Mouse (Mus musculus): ENCODE results near the gene Cilp.
"Not testable (repeated sequence)": the region's sequence is repeated elsewhere in the genome, so short reads cannot be mapped to it uniquely, and the experiment has no call there.

Cilp gene

DNA sequence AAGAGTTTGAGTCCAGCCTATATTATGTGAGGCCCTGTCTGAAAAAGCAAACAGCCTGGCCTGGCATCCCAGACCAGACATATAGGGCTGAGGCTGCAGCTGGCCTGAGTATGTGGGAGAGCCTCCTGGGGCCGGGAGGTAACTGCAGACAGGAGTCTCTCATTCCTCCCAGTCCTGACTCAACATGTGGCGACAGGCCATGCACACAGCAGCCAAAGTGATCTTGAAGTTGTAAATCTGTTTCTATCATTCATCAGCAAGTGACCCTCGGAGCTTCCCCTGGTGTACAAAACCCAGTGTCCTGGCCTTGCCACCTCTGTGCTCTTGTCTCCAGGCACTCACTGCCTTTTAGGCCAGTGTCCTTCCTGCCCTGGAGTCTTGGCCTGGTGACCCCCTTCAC, 13.0 kb upstream of the Cilp start:
- no peak for DNase-seq

DNA sequence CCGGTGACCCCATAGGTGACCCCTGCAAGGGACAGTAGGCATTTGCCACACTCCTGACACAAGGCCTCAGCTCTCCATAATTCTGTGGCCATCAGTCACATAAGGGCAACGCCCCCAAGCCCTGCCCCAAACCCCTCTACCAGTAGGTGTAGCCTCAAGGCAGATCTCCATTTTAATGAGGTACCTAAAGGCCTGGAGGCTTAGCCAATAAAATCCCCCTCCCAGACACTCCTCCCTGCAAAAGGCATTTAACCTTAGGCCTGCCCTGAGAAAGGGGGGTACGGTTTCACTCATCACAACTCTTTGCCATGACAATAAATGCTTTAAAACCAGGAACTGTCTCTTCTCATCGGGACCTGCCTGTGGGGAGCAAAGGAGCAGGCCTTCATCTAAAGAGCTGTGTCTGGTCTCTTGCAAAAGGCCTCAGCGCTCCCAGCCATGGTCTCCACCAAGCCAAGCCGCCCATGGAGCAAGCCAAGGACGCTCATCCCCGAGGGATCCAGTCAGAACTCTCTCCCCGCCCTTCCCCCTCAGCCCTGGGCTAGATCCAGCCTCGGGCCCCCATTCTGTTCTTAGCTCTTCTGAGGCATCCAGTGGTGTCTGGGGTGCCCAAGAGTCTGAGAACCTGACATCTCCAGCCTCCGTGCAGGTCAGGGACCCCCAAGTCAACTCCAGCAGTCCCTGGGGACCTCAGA, 8.9 kb upstream of the Cilp start:
- no peak for DNase-seq

DNA sequence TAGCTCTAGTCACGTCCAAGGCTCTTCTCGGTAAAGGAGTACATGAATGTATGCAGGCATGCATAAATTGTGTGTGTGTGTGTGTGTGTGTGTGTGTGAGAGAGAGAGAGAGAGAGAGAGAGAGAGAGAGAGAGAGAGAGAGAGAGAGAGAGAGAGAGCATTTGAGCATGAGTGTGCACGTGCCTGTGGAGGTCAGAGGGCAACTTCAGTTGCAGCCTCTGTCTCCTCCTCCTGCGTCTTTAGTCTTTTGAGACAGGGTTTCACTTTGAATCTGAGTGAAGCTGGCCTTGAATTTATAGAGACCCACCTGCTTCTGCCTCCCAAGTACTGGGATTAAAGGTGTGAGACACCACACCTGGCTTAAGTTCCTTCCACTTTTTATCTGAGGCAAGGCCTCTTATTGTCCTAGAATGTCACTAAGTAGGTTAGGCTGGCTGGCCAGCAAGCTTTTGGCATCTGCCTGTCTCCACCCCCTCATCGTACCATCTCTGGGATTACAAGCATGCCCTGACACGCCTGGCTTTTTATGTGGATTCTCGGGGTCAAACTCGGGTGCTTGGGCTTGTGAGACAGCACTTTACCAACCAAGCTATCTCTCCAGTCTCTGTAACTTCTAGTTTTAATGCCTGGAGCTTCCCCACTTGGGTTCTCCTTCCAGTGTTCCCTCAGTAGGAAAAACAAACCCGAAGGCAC, 7.6 kb upstream of the Cilp start:
- no peak for DNase-seq

DNA sequence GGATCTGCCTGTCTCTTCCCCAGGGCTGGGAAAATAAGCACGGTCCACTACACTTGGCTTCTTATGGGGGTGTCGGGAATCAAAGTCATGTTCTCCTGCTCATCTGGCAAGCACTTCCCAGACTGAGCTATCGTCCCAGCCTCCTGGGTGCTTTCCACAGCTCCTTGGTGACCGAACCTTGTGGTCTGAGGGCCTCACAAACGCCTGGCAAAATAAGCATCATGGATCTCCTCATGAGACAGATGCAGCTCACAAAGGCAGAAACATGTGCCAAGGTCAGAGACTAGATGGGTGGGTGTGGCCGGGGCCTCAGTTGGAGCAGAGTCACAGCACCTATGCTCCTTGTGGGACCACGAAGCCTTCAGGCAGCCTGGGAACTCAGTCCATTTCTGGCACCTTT, 5.6 kb upstream of the Cilp start:
- no peak for DNase-seq

DNA sequence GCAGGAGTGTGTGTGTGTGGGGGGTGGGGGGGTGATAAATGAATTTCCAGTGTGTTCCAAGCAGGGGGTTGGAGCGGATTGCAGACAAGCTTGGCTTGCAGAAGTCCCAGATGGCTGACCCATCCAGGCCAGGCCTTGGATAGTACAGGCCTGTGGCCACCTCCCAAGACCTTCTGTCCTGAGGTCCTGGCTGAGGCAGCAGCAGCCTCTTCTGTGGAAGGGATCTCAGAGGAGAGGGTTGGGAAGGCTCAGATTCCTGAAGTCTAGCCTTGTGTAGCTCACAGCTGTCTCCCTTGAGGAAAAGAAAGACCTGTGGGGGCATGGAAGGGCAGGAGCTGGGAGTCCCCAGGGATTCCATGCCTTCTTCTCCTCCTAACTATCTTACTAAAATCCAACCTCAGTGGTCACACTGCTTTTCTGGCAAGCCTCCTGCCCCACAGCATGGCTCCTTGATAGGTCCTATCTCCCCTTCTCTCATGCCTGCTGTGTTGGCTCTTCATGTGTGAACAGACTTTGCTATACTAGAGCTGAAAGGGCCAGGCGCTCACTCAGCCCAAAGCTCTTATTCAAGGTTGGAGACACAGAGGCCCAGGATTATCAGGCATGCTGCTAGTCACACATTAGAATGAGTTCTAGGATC, 3.3 kb upstream of the Cilp start:
- no peak for DNase-seq

DNA sequence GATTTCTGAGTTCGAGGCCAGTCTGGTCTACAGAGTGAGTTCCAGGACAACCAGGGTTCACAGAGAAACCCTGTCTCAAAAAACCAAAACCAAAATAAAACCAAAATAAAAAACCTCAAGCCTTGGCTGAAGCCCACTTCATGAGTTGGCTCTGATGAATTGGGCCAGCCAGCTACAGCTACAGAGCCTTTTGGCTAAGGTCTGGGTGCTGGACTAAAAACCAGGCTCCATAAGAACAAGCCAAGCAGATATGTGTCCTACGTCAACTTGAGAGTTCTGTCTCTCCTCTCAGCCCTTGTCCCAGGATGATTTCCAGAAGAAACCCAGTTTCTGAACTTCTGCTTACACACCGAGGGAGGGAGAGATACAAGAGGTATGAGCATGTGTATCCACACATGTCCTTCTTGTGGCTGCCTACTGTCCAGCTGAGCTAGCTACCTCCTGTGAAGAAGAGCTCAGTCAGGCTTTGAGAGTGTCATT, 2.3 kb upstream of the Cilp start:
- no peak for DNase-seq

DNA sequence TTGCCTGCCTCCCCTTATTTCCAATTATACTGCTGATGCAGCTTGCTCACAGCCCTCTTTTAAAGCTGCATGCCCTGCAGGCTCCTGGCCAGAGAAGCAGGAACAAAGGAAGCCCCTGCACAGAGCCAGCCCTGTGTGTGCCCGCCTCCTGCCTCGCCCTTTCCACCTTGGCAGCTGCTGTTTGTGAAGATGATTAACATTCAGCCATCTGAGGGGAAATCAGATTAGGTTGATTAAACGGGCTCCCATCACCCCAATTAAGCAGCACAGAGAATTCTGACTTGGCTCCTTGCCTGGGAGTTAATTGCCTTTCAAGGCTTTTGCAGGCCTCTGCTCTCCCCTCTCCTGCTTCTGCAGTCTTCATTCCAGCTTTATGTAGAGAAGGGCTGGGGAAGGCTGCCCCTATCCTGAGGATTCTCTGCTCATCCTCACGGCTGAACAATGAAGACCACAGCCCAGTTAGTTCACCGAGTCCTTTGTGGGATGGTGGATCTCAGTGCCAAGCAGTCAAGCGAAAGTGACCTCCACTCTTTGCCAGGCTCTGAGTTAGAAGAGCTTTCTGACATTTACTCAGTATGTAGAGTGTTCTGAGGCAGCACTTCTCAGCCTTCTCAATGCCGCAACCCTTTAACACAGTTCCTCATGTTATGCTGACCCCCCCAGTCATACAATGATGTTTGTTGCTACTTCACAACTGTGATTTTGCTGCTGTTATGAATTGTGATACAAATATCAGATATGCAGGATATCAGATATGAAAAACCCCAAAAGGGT, 2.9 kb downstream of the Cilp start:
- no peak for DNase-seq

DNA sequence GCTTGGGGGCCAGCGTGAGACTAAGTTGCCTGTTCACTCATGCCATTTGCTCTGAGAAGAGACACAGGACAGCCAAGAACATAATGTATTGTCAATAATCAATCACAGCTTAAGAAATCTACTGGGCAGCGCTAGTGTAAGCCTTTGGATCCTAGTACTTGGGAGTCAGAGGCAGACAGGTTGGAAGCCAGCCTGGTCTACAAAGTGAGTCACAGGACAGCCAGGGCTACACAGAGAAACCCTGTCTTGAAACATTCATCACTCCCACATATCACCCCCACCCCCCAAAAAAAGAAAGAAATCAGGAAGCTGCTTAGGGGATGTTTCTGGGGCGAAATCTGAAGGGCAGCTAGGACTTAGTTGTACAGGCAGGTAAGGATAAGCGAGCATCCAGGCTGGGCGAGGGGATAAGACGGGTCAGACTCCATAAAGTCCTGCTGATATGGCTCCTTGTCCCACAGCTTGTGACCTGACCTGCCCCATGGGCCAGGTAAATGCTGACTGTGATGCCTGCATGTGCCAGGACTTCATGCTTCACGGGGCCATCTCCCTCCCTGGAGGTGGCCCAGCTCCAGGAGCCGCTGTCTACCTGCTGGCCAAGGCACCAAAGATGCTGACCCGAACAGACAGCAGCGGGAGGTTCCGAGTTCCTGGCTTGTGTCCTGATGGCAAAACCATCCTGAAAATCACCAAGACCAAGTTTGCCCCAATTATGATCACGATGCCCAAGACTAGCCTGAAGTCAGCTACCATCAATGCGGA, 8.2 kb downstream of the Cilp start:
- DNase-seq = no peak

DNA sequence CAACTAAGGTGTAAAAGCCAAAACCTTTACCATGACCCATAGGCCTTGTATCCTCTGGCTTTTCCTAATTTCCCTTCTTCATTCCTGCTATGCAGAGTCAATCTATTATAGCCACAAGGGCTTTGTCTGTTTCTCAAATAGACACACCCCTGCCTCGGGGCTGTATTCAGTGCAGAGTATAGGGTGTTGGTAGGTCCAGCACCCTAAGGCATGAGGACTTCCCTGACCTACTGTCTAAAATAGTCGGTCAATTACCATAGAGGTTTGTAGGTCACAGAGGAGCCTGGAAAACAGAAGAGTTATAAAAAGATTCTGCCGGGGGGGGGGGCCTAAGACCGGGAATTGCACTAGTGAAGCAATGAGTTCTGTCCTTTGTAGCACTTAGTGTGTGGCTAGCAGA, 8.9 kb downstream of the Cilp start:
- no peak for DNase-seq

DNA sequence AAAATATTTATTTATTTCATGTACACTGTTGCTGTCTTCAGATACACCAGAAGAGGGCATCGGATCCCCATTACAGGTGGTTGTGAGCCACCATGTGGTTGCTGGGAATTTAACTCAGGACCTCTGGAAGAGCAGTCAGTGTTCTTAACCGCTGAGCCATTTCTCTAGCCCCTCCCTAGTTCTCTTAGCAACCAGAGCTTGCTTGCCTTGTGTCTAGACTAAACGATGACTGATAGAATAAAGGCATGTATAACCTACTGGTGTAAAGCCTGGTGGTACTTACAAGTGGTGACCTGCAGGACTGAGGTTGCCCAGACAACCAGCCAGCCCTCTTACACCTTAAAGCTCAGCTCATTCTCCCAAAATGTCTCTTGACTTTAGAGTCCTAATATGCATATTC, 9.9 kb downstream of the Cilp start:
- DNase-seq = not testable (repeated sequence)

DNA sequence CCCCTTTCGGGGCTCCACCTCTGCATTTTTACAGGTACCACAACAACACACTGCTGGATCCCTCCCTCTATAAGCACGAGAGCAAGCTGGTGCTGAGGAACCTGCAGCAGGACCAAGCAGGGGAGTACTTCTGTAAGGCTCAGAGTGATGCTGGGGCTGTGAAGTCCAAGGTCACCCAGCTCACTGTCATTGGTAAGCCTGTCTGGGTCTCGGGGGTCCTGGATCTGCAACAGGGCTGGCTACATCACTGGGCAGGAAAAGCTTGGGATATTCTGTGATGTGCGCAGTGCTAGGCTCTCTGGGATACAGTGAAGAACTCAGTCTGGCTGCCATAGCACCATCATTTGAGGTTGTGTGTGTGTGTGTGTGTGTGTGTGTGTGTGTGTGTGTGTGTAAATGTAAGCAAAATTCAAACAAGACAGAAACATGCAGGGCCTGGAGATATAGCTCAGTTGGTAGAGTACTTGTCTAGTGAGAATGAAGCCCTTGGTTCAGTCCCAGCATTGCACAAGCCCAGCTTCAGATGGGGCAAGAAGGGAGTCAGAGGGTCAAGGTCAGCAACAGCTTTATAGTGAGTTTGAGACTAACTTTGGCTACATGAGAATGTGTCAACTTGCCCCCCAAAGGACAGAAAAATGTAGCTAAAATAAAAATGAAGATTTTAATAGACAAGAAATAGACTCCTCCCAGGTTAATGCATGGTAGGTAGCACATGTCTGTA, 11.0 kb downstream of the Cilp start:
- DNase-seq = no peak

DNA sequence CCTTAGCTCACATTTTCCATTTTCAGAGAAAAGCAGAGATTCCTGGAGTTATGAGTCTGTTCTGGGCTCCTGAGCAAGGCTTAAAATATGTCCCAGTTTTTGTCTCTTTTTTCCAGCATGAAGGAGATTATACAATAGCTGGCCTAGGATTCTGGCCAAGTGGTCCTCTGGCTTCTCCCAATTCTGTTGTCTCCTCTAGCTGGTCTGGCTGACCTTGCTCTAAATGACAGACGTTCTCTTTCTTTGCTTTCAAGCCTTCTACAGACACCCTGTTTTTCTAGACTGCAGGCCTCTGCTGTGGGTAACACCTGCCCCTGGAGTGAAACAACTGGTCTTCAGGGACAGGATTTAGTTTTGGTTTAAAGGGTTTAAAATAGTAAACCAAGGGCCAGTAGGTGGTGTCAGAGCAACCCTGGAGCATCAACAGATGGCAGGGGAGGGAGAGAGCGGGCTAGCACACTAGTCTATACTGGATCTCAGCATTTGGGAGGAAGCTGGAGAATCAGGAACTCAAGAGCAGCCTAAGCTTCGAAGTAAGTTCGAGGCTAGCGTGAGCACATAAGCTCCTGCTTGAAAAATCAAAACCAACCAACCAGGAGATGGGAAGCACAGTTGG, 16.7 kb downstream of the Cilp start:
- DNase-seq = no peak

DNA sequence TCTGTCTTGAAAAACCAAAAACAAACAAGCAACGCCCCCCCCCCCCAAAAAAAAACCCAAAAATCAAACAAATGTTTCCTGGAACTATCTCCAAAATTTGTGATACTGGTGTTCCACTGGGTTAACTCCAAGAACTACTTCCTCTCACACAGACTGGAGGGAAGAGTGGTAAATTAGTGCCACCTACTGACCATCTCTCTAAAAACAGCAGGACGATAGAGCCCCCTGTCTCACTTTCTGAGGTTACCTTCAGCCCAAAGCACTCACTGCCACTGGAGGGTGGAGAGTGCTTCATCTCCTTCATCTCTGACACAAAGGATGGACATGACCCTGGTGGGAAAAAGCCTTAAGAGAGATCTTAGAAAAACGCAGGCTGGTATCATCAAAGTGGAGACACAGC, 18.3 kb downstream of the Cilp start:
- DNase-seq = no peak

DNA sequence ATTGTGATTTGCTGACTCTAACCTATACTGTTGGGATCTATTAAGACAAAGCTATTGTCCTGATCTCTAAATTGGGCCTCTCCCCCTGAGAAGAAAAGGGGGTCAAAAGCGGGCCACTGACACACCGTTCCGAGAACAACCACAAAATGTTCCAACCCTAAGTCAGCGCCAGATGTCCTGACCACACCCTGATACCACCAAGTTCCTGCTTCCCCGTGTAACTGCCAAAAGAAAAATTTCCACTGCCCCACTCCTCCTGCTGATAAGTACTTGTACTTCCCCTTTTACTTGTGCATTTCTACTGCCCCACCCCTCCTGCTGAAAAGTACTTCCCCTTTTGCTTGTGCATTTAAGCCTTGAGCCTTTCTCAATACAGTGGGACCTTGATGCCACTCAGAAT, 23.3 kb downstream of the Cilp start:
- not testable (repeated sequence) for DNase-seq

DNA sequence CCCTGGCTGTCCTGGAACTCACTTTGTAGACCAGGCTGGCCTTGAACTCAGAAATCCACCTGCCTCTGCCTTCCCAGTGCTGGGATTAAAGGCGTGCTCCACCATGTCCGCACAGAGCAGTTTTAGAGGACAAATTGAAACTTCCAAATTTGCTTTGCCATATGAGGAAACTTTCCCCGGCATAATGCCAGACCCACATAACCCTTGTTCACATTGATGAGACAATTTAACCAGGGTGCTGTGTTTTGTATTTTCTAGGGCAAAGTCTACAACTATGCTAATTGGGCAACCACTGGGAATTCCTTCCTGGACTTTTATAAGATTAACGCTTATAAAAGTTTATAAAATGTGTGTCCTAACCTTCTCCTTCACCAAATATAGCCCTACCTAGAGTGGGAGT, 25.0 kb downstream of the Cilp start:
- DNase-seq = no peak

DNA sequence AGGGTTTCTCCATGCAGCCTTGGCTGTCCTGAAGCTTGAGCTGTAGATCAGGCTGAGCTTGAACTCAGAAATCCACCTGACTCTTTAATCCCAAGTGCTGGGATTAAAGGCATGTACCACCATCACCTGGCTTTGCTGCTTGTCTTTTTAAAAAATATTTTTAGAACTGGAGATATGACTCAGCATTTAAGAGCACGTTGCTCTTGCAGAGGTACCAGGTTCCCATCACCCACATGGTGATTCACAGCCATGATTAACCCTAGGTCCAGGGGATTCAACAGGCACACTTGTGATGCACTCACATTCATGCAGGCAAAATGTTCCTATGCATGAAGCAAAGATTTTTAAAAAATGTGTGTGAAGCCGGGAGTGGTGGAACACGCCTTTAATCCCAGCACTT, 27.4 kb downstream of the Cilp start:
- DNase-seq = no peak

DNA sequence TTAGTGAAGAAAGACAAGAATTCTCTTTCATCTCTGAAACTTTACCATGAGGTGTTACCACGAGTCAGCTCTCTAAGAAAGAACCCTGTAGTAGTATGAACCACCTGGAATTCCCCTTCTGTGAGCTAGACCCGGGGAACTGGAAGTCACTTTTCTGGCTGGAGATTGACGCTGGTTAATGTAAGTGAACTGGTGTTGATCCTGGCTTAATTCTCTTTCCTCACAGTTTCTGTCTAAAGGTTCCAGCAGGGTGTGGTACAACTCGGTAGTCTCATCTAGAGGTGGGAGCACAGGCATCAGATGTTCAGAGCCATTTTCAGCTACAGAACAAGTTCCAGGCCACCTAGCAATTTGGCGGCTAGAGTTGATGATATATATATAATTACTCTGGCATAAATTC, 28.1 kb downstream of the Cilp start:
- no peak for DNase-seq

DNA sequence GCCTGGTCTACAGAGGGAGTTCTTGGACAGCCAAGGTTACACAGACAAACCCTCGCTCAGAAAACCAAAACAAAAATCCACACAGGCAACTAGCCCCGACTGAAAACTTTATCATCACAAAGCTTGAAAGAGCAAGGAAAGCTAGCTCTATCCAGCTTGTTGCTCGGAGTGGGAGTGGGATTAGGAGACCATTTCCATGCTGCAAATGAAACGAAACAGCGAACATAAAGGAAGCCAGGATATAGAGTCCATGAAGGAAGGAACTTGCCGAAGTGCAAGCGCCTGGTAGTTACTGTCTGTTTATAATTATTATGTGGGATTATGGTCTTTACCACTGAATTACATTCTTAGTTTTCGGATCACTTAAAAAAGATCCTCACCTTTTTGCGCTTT, 28.6 kb downstream of the Cilp start:
- no peak for DNase-seq

DNA sequence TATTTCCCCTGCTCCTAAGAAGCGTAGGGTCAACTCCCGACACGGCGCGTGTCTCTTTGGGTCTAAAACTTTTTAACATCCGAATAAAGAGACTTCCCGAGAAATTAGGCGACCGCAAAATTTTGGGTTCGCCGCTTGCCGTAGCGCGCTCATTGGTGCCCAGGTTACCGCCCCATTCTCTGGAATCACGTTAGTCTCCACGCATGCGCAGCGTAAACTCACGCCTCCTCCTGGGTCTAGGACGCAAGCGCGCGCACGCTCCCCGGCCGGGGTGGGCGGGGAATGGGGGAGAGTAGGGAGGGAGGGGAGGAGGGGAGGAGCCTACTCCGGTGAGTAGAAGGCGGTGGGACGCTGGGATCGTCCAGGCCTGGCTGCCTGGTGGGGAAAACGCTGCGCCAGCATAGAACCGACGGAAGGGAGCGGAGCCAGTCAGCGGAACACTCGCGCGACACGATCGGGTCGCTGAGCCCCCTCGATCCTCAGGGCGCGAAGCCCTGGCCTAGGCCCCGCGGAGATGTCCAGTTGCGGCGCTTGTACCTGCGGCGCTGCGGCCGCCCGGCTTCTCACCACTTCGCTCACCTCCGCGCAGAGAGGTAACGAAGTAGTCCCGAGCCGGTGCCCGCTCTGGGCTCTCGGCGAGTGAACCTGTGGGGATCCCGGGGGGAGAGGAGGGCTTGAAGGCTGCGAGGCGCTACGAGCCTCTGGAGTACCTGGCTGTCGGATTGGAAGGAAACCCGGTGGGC, 29.2 kb downstream of the Cilp start, which contains the start of gene Clpx:
Clpx (plus strand) TSS at position 288 of the 743 bp plus-strand sequence.
- peak; percentile 94 to 97 for DNase-seq

DNA sequence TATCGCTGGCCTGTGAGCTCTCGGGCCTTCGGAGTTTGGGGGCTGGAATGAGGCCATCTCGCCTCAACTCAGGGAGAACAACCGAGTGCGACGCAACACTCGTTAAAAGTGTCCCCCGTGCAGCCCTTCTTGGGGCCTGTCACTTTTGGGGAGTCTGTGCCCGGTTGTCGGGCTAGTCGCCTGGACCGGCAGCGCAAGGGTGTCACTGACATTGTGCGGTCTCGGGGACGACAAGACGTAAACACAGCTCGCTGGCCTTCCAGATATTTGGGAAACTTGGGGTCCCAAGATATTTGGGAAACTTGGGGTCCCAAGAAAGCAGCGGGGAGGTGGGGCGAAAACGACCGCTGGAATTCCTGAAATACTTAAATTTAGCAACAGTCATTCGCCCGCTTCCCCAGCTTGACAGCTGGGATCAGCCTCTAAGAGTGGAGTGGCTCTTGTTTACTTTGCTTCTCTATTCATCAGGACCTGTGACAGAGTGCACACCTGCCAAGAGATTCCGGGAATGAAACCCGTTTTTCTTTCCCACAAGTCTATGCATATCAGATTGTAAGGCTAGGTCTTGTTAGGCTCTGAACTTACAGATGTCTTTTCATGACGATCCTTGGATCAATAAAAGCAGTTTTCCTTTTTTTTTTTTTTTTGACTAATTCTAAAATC, 29.9 kb downstream of the Cilp start:
- no peak for DNase-seq

Measured in thymus, adult 18-20 months (tissue).